Mouse (Mus musculus) liver, embryonic 14 days (tissue): ENCODE measurements around the gene Fgfr2. TPM values are rescaled to one million over a fixed set of nuclear protein-coding genes. Genes with fewer than 3 reads are reported as not detected.

Experiments
- polyA plus RNA-seq: library from polyadenylated mRNA; depleted of rRNA; stranded (reverse); fragments of >200 nt; gene quantifications from 2 replicates; pipeline ENCODE4 v1.2.3, GENCODE M21; 2012; rRNA removed

Gene Fgfr2
- polyA plus RNA-seq: 7.5 and 8.9 TPM in 2 replicates

GRCm38 (mm10) chr7:133123244-133123998 is at the start of gene Fgfr2:
Gene Fgfr2 (minus strand): TSS chr7:133123350.

GRCm38 (mm10) chr7:133123999-133124700 is 1.0 kb upstream of the Fgfr2 start, which contains the start of gene Ctbp2:
Gene Ctbp2 (minus strand): TSS chr7:133124354.

DNA sequence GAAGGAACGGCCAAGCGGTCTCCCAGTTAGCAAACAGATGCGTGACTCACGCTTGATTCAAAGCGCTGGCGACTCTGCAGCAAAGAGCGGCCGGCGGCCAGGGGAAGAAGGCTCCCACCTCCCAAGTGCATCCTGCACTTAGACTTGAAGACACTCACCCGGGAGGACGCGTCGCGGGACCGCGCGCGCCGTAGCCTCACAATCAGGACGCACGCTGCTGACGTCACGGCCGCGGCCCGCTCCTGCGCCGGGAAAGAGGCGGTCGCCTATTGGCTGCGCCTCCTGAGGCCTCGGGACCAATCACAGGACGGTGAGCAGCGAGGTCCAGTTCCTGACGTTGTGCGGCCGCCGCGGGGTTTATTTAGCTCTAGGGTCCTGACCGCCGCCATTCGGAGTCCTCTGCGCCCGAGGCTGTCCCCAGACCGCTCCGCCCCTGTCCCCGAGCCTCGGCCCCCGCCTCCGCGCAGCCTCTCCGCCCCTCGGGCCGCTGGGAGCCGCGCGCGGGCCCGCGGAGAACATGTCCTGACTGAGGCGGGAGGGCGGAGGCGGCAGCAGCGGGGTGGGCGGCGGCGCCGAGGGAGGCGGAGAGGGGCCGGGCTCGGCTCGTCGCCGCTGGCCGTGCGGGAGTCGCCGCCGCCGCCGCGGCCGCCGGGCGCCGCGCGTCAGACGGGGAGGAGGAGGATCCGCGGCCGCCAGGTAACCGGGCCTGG is 192.1 kb downstream of the Fgfr2 start, which contains the start of gene Zranb1:
TSS of gene Zranb1 (plus strand) at position 293 of the 710 bp plus-strand sequence.

DNA sequence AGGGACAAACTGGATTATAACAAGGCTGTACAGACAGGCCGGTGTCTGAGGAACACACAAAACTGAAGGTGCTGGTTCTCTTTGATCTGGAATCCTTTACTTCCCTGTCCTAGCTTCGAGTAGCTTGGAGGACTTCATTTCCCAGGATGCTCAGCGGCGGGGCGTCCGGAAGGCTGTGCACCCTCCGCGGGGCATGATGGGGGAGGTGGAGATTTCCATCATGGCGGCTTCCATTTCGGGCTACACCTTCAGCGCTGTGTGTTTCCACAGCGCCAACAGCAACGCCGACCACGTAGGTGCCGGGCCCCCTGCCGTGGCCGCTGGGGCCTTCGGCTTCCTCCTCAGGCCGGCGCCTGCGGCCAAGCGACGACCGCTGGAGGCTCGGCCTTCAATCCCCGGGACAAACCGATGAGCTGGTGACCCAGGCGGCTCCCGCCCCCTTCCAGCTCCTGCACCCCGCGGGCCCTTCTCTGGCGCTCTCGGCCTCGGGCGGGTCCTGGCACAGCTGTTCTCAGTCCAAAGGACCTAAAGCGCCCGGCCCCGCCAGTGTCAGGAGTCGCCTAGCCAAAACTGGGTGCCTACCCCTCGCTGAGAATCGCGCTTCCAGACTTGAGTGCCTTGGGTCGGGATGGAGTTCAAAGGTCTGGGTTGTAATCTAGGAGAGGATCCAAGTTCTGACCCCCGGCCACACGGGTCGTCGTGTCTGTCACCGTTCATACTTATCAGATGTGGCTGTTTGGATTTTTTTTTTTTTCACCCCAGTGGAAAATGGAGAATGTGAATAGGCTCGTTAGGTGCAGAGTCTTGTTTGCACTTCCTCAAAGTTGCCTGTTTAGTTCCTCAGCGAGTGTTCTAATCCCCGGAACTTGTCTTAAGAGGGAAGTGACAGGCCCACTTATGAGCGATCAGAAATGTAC is 263.9 kb downstream of the Fgfr2 start, which contains the start of gene Abraxas2:
TSS of gene Abraxas2 (plus strand) at position 184 of the 917 bp plus-strand sequence.

DNA sequence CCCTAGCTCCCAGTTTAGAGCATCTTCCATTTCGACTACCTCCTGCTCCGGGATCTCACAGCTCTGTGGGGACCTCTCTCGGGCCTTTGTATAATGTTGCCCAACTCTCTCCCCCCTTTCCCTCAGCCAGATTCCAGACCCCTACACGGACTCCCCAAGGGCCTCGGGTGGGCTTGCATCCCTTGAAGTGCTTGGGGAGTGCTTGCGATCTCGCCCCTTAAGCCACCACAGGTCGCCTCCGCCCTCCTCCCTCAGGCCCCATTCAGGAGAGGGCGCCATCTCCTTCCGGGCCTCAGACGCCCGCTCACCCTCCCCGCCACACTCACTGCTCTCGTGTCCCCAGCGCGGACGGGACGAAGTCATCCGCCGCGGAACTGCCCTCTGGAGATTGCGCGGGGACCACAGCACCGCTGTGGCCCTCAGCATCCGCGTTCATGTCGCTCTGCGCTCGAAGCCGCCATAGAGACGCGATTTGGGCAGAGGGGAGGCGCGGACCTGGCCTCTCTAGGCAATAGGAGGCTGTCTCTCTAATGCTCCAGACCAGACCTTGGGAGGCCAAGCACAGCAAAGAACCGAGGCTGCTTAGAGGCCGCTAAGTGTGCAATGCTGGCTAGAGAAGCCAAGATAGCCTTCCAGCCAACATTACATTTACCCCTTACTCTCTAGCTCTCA is 270.8 kb downstream of the Fgfr2 start, which contains the start of gene Eef1akmt2:
TSS of gene Eef1akmt2 (minus strand) at position 501 of the 672 bp plus-strand sequence.

DNA sequence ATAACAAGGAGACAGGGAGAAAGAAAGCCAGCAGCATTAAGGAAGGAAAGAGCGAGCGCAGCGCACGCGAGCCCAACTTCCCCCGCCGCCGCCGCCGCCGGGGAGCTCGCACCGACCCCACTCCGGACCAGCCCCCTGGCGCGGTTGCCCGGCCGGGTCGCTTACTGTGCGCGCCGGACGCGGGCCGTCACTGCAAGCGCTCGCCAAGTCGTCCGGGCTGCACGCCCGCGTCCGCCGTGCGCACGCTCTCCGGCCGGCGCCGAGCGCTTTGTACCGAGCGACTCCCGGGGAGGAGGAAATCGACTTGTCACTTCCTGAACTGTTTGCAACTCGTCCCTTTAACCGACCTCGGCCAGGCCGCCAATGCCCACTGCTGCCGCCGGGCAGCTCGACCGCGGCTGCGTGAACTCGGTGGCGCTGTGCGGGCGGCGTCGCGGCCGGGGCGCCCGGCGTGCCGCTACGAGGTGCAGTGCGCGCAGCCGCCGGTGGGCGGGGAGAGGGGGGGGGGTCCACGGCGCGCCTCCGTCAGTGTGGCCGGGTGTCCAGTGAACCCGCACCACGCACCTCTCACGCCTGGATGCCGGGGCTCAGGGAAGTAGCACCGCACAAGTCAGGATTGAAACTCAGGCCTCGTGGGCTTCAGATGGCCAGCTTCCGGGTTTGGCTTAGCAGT is 309.6 kb downstream of the Fgfr2 start, which contains the start of gene Fam53b:
TSS of gene Fam53b (minus strand) at position 471 of the 673 bp plus-strand sequence.

DNA sequence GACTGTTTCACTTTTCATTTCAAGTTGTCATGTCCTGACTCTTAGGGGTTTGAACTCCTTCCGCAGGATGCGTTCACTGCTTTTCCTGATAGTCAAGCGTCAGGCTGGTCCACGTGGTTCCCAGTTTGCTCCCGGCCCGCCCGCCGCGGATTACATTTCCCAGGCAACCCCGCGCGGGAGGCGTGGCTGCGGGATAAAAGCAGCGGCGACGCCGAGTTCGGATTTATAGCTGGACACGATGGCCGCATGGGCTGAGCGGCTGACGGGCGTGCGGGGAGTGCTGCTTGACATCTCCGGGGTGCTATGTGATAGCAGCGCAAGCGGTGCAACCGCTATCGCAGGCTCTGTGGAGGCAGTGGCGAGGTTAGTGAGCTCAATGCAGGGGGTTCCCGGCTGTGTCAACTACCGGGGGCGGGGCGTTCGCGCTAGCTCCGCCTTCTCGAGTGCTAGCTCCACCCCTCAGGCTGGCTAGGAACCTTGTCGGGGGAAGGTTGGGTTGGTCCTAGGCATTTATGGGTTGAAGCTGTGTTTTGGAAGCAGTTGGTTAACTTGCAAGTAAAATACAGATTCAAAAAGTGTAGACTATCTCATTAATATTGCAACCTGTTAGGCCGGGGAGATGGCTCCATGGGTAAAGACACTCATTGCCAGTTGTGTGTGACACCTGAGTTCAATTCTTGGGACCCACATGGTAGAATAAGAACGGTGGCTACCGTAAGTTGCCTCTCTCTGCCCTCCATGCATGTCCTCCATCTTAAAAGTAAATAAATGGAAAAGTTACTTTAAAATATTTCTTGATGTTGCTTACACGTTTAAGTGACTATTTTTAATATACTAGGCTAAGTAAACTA is 512.5 kb downstream of the Fgfr2 start, which contains the start of gene Lhpp:
TSS of gene Lhpp (plus strand) at position 171 of the 851 bp plus-strand sequence.

DNA sequence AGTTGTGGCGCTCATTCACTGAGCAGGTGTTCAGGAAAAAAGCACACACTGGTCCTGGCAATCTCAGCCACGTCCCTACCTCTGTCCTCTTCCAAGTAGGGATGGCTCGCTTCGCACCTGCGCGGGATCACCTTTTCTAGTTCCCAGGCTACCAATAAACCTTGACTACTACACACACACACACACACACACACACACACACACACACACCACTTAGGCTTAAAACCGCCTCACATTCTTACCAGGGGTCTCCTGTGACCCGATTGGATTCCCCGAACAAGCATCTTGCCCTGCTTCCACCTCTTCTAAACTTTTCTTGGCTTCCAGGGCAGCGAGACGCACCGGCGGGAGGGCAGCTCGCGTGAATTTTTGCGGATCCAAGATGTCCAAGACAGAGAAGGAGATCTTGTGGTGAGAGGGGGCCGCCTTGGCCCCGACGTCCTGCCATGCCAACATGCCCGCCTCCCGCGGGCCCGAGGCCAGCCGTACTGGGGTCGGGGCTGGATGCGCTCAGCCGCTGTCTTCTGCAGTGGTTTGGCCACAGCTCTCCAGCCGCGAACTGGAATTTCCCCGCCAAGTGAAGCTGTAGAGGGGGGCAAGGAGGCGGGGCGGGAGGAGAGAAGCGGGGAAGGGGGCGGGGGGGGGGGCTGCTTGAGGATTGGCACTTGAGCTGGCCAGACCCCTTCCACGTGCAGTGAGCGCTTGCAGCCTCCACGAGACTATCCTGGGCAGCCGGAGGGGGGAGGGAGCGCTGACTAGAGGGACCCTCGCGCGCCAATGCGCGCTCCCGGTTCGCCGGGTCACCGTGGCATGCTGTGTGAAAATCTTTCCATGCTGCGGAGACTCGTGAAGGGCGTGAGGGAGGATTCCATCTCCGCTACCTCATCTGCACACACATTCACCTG is 523.8 kb downstream of the Fgfr2 start, which contains the start of gene Nkx1-2:
TSS of gene Nkx1-2 (minus strand) at position 567 of the 905 bp plus-strand sequence.

DNA sequence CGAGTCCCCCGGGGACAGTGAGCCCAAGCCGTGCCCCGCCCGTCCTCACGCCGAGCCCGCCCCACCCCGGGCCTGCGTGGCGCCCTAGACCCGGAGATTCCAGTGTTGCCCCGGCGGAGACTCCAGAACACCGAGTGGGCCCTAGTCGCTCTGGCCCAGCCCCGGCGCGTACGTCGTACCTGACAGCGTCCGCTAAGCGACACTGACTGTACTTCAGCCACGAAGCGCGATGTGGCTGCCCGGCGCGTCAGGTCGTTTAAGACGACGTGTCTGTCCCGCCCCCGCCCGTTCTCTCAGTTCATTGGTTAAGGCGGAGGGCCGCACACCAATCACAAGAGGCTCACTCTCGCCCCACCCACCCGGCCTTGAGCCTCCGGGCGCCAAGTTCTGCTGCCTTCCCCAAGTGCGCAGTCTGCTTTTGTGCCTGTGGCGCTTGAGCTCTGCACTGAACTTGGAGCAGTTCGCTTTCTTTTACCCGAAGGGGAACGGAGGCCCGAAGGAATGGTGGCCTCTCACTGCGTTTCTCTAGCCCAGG is 547.0 kb downstream of the Fgfr2 start, which contains the start of gene Oat:
TSS of gene Oat (minus strand) at position 283 of the 535 bp plus-strand sequence.

GRCm38 (mm10) chr7:132317036-132317541 is 806.1 kb downstream of the Fgfr2 start, which contains the start of gene Chst15:
Gene Chst15 (minus strand): TSS chr7:132317228.

GRCm38 (mm10) chr7:132154368-132154961 is 968.7 kb downstream of the Fgfr2 start, which contains the start of gene Cpxm2:
Gene Cpxm2 (minus strand): TSS chr7:132154739.

DNA sequence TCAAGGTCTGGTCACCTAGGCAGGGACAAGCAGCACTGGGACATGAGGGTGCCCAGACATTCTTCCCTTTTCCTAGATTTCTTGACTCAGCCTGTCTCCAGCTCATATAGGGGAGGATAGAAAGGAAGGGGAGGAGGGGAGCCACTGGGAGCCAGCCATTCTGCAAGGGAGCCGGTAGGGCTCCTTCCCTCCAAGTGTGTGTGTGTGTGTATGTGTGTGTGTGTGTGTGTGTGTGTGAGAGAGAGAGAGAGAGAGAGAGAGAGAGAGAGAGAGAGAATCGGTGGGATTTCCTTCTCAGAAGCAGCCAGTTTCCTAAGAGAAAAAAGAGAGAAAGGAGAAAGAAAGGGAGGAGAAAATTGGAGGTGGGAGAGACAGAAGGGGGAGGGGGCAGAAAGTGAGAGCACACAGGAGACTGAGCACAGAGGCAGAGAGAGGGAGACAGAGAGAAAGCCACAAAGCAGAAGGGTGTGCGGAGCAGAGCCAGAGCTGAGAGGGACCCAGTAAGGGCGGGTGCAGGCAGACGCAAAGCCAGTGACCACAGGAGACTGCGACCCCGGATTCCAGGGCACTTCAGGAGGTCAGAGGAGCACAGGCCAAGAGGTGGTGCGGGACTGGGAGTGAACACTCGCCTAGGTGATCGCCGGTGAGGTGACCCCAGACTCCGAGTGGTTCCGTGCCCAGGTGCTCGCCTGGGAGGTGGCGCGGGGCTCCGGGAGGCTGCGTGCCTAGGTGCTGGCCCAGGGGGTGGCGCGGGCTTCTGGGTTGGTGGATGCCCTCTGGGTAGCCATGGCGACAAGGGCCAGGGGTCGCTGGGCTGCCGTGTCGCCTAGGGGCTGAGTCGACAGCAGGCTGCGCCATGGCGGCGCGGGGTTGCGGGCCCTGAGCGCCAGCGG is 1156.9 kb downstream of the Fgfr2 start, which contains the start of gene Gpr26:
TSS of gene Gpr26 (plus strand) at position 438 of the 893 bp plus-strand sequence.

GRCm38 (mm10) chr7:131559986-131560696 is 1563.0 kb downstream of the Fgfr2 start, which contains the start of gene Bub3:
Gene Bub3 (plus strand): TSS chr7:131560222.

GRCm38 (mm10) chr7:131548473-131548872 is 1574.7 kb downstream of the Fgfr2 start, which contains the start of gene Hmx2:
Gene Hmx2 (plus strand): TSS chr7:131548773.

